Mouse (Mus musculus) intestine, embryonic 16.5 days (tissue): Measurements from ENCODE around the gene Ap3b1. TPM values are rescaled to one million over a fixed set of nuclear protein-coding genes. Genes with fewer than 3 reads are reported as not detected.
"Not testable (repeated sequence)": the region's sequence is repeated elsewhere in the genome, so short reads cannot be mapped to it uniquely, and the experiment has no call there.

Experiments used
- ATAC-seq: fragments of 200-750 bp; cut with Nextera tagmentation; 2 replicates; pipeline ENCODE4 v1.8.0; 2017; ENCODE audit warnings: moderate TSS enrichment, moderate library complexity
- H3K27ac ChIP-seq: fragments of 300-500 bp; sonication (generic); 2 replicates; pipeline ENCODE4 v1.5.1; 2014; ENCODE audit warnings: mild to moderate bottlenecking, low read length
- H3K27me3 ChIP-seq: fragments of 300-500 bp; sonication (generic); replicated peaks from 2 replicates; pipeline ENCODE4 v1.6.1; 2014; ENCODE audit warnings: low read length, control low read depth, mixed read lengths; ENCODE audit not compliant: control insufficient read depth, insufficient read depth
- H3K36me3 ChIP-seq: fragments of 300-500 bp; sonication (generic); 2 replicates; pipeline ENCODE4 v1.6.1; 2014; ENCODE audit warnings: low read length, control low read depth; ENCODE audit not compliant: control insufficient read depth, insufficient read depth
- H3K4me1 ChIP-seq: fragments of 300-500 bp; sonication (generic); 2 replicates; pipeline ENCODE4 v1.6.1; 2014; ENCODE audit warnings: low read length, control low read depth, mixed read lengths; ENCODE audit not compliant: control insufficient read depth, insufficient read depth
- H3K4me2 ChIP-seq: fragments of 300-500 bp; sonication (generic); 2 replicates; pipeline ENCODE4 v1.6.1; 2014; ENCODE audit warnings: low read depth, low read length, control low read depth
- H3K4me3 ChIP-seq: fragments of 300-500 bp; sonication (generic); 2 replicates; pipeline ENCODE4 v1.5.1; 2014; ENCODE audit warnings: mild to moderate bottlenecking, low read length
- H3K9ac ChIP-seq: fragments of 300-500 bp; sonication (generic); 2 replicates; pipeline ENCODE4 v1.6.1; 2014; ENCODE audit warnings: low read depth, low read length
- H3K9me3 ChIP-seq: fragments of 300-500 bp; sonication (generic); 2 replicates; pipeline ENCODE4 v1.6.1; 2016; ENCODE audit warnings: low read length, control low read depth; ENCODE audit not compliant: control insufficient read depth
- WGBS: fragments of 180-500 bp; shearing (Covaris S2); extraction: QIAGEN DNeasy Blood & Tissue Kit; methylation state at CpG from one replicate; pipeline ENCODE4 v1.1.7; 2014; 5-methylcytosine and 5-hydroxymethylcytosine counted together
- polyA plus RNA-seq: library from polyadenylated mRNA; unstranded; fragments of >200 nt; fragmentation: Nextera tagmentation; extraction: Ambion mirVana; gene quantifications from 2 replicates; pipeline ENCODE4 v1.2.1, GENCODE M21; 2015

Ap3b1 gene
- 48.9 and 50.7 TPM in 2 replicates for polyA plus RNA-seq

DNA sequence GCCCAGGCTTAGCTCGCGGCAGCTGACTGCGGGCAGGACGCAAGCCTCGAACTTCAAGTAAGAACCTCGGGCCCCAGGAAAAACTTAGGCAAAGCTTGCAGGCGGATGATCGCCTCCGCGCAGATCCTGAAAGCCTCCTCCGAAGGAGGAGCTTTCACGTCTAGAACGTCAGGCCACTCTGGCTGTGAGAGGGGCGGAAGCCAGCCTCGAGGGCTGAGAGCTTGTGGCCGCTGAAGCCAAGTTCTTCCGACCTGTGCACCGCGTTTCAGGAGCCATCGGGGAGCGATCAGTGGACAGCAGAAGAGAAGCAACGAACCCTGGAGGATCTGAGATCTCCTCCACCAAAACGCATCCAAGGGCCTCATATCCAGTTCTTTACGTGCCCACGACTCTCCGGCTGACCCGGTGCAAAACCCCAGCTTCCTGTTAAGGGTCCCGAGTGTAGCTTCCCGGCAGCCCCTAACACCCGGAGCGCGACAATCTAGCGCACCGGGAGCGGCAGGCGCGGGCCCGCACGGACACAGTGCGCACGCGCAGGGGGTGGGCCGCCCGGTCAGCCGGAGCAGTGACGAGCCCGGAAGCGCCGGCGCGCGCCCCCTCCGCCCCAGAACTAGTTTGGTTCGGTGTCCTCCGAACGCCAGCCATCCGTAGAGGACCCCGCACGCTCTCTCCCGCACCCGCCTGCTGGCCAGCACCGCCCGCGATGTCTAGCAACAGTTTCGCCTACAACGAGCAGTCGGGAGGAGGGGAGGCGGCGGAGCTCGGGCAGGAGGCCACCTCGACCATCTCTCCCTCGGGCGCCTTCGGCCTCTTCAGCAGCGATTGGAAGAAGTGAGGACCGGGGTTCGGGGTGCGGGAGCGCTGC is at the start of gene Ap3b1:
Ap3b1 (plus strand) TSS at position 560 of the 865 bp plus-strand sequence.
- peak within 1 kb of the TSS; percentile 87 for H3K9ac ChIP-seq
- ATAC-seq, result peak; percentile 97
- under 1% methylated on average over 79 of the region's 79 CpGs for WGBS

DNA sequence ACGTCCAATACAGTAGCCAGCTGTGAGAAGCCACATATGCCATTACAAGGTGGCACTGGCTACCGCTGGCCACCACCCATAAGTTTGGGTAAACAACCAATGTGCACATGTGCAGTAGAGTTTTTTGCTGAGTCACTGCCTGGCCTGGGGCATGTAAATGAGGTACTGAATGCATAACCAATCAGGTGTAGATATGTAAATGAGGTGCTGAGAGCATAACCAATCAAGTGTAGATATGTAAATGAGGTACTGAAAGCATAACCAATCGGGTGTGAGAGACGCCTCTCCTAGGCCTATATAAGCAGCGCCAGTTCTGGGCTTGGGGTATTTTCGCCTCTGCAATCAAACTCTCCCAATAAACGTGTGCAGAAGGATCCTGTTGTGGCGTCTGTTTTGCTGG is 45.9 kb upstream of the Ap3b1 start:
- not testable (repeated sequence) for H3K36me3 ChIP-seq, ATAC-seq, H3K9me3 ChIP-seq, H3K4me3 ChIP-seq, H3K4me1 ChIP-seq, H3K9ac ChIP-seq, H3K27me3 ChIP-seq, H3K4me2 ChIP-seq, H3K27ac ChIP-seq
- WGBS, result 90% methylated on average over 8 of the region's 8 CpGs

More for the DNA sequence above, at the start of gene Ap3b1:
- Histone ChIP-seq H3K4me2 (peak within 1 kb of the TSS; percentile 96), H3K9me3 (no peaks in the 10 kb centered on the region), H3K36me3 (no peaks in the 10 kb centered on the region), H3K4me3 (peak within 1 kb of the TSS; percentile 83), H3K27ac (peak within 1 kb of the TSS; percentile 95), H3K27me3 (no peaks in the 10 kb centered on the region), H3K4me1 (peaks cover 8% of the 10 kb centered on the region)

DNA sequence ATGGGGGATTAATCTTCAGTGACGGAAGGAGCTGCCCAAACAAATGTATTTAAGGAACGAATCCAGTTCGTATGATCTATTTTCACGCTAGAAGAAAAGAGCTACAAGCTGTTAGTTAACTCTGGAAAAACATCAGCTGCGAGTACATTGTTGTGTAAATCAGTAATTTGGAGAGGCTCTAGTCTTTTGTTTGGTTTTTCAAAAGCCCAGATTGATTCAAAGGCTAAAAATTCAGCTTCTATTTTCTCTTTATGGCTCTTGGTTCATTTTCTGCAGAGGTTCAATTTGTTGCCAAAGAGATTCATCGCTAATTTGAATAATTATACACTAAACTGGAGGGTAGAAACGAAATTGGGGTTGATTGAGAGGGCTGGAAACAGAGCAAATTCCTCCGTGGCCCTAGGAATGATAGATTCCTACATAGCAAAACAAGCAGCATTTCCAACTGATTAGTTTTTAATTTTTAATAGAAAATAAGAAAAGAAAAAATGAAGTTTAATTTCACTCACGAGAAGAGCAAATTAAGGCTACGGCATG is 41.7 kb upstream of the Ap3b1 start:
- H3K27me3 ChIP-seq, result no peaks in the 10 kb centered on the region
- H3K4me2 ChIP-seq, result no peak overlapping the region
- no peak overlapping the region for H3K27ac ChIP-seq
- ATAC-seq, result no peak
- H3K4me3 ChIP-seq, result no peak overlapping the region
- no peaks in the 10 kb centered on the region for H3K9me3 ChIP-seq
- H3K36me3 ChIP-seq, result no peaks in the 10 kb centered on the region
- 74% methylated on average over 10 of the region's 10 CpGs for WGBS
- no peaks in the 10 kb centered on the region for H3K4me1 ChIP-seq
- H3K9ac ChIP-seq, result no peak overlapping the region

DNA sequence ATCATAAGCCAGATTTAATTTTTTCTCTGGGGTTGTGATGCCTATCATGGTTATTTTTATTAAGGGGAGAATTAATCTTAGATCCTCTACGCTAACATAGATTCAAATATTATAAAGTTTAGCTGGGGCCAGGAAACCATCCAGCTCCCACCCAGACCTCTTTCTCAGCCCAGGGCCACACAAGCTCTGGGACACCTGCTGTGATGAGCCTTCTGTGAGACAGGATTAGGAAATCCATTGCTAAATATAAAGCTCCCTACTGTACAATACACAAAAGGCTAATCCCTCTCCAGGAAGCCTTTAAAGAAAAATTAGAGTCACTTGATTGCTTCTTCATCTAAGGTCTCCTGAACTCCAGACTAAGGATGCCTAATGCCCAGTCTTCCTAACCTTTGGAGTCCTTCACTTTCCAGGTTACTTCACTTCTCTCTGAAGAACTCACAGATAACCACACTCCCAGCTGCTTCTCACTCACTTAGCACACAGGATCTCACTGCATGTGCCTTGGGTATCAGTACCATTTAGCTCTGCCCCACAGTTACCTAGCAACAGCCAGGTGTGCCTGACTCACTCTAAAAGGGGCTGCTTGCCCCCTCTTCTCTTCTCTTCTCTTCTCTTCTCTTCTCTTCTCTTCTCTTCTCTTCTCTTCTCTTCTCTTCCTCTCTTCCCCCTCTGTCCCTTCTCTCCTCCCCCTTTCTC is 37.5 kb upstream of the Ap3b1 start:
- H3K9me3 ChIP-seq, result no peaks in the 10 kb centered on the region; the same call in 1 of the 2 replicates
- H3K9ac ChIP-seq, result no peak overlapping the region
- H3K27ac ChIP-seq, result no peak overlapping the region
- no peaks in the 10 kb centered on the region for H3K36me3 ChIP-seq
- H3K4me1 ChIP-seq, result no peaks in the 10 kb centered on the region
- no peaks in the 10 kb centered on the region for H3K27me3 ChIP-seq
- no peak overlapping the region for H3K4me2 ChIP-seq
- no peak overlapping the region for H3K4me3 ChIP-seq
- ATAC-seq, result no peak
- 82% methylated on average over 1 of the region's 1 CpGs for WGBS

DNA sequence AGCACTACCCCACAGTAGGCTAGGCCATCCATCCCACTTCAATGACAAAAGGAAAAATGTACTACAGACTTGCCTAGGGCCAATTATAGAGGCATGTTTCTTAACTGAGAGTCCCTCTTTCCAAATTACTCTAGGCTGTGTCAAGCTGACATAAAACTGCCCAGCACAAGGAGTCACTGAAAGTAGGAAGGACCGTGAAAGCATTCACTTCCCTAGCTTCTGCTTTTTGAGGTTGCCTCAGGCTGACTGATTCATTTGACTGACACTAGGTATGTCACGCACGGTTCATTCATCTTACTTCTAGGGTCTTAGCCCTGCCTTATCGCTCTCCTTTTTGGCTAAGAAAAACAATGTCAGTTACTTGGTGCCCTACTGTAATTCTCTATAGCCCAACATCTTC is 36.3 kb upstream of the Ap3b1 start:
- Histone ChIP-seq H3K36me3 (no peaks in the 10 kb centered on the region), H3K4me1 (no peaks in the 10 kb centered on the region), H3K9me3 (no peaks in the 10 kb centered on the region; the same call in 1 of the 2 replicates), H3K27ac (no peak overlapping the region), H3K4me2 (no peak overlapping the region), H3K4me3 (no peak overlapping the region), H3K27me3 (no peaks in the 10 kb centered on the region), H3K9ac (no peak overlapping the region)
- no peak for ATAC-seq
- WGBS, result 89% methylated on average over 4 of the region's 4 CpGs

DNA sequence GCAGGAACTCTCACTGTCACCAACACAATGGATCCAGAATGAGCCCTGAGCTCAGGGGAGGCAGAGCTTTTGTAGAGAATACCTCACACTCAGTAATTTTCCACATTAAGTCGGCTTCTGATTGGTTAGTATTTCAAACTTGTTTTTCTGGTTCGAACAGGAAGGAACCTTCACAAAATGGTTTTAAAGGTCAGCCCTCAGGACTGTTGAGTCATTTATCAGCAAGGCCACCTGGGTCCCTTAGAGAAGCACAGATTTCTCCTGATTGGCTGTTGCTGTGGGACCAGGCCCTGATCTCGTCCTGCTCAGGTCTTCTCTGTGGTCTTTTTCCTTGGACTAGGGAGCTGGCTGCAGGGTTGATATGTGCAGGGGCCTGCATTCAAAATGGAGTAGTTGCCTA is 30.7 kb upstream of the Ap3b1 start:
- WGBS, result 46% methylated on average over 3 of the region's 3 CpGs
- ATAC-seq, result peak; percentile 96
- Histone ChIP-seq H3K4me2 (no peak overlapping the region), H3K4me1 (no peaks in the 10 kb centered on the region; the same call in 1 of the 2 replicates), H3K9me3 (no peaks in the 10 kb centered on the region; the same call in 1 of the 2 replicates), H3K36me3 (no peaks in the 10 kb centered on the region), H3K4me3 (no peak overlapping the region), H3K9ac (no peak overlapping the region), H3K27me3 (no peaks in the 10 kb centered on the region), H3K27ac (peak overlapping the region; percentile 72)

DNA sequence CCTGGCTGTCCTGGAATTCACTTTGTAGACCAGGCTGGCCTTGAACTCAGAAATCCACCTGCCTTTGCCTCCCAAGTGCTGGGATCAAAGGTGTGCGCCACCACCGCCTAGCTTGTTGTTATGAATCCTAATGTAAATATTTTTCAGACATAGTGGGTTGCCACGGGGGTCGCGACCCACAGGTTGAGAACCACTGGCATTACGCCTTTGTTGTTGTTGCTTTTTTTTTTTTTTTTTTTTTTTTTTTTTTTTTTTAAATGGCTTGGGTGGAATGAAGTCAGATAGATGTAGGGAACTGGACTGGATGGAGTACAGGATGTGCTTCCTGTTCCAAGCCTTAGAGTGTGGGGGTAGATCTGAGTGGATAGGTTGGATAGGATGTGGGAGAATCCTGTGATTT is 29.8 kb upstream of the Ap3b1 start:
- H3K36me3 ChIP-seq, H3K9me3 ChIP-seq, H3K9ac ChIP-seq, ATAC-seq, H3K4me3 ChIP-seq, H3K27ac ChIP-seq, H3K4me1 ChIP-seq, H3K4me2 ChIP-seq, H3K27me3 ChIP-seq: not testable (repeated sequence)
- WGBS, result 88% methylated on average over 6 of the region's 6 CpGs

DNA sequence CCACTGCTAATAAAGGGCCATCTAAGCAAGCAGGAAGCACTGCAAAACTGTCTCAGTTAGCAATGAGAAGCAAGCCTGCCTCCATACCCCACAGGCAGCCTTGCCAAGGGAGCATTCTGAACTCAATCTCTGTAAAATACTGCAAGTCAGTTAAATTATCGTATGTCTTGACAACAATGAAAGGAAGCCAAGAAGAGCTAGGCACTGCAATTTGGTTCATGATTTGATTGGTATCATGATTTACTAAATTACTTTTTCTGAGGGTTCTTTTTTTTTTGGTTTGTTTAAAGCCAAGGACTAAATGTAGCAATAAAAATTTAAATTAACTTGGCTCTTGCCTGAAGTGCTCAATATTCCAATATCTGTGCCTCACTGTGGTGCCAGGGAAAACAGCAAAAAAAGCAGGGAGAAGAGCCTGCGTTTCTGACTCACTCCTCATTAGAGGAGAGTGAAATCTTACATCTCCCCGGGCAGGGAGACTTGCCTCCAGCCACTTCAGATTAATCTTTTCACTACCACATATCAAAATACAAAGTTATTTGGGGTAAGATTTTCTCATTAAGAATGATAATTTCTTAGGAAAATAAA is 28.3 kb upstream of the Ap3b1 start:
- Histone ChIP-seq H3K4me2 (no peak overlapping the region), H3K27me3 (no peaks in the 10 kb centered on the region), H3K27ac (no peak overlapping the region), H3K4me3 (no peak overlapping the region), H3K9me3 (no peaks in the 10 kb centered on the region), H3K4me1 (no peaks in the 10 kb centered on the region; the same call in 1 of the 2 replicates), H3K36me3 (no peaks in the 10 kb centered on the region), H3K9ac (no peak overlapping the region)
- WGBS, result 70% methylated on average over 3 of the region's 3 CpGs
- ATAC-seq, result no peak

DNA sequence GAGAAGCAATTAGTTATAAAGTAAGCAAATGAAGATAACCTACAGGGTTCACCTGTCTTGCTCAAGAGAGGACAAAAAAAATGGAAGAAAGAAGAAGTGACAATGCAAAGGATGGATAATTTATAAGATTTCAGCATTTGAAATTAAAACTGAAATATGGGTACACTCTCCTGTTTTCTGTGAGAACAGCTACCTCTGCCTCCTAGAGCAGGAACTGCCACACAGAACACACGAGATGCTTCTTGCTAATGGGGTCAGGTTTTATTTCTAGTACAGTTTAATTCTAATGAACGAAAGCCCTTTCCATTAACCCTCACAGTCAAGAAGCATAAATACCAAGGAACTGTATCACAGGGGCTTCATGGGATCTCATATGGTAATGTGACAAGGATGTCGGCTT is 20.4 kb upstream of the Ap3b1 start:
- H3K4me2 ChIP-seq, result no peak overlapping the region
- no peaks in the 10 kb centered on the region for H3K36me3 ChIP-seq
- no peak for ATAC-seq
- H3K27me3 ChIP-seq, result no peaks in the 10 kb centered on the region
- no peaks in the 10 kb centered on the region for H3K9me3 ChIP-seq
- no peak overlapping the region for H3K4me3 ChIP-seq
- 74% methylated on average over 3 of the region's 3 CpGs for WGBS
- no peak overlapping the region for H3K27ac ChIP-seq
- H3K4me1 ChIP-seq, result no peaks in the 10 kb centered on the region
- H3K9ac ChIP-seq, result no peak overlapping the region
